Mouse (Mus musculus) testis, adult 2 months (tissue): ENCODE data around the gene Sbf1.

ENCODE experiments used
- CTCF ChIP-seq: fragments of 200-500 bp; IDR thresholded peaks from 2 replicates; pipeline ENCODE4 v1.5.1; 2012; ENCODE audit warnings: low read depth, mild to moderate bottlenecking, inconsistent platforms, low read length, moderate library complexity; ENCODE audit not compliant: control insufficient read depth, insufficient read depth, insufficient replicate concordance
- POLR2A ChIP-seq: fragments of 200-500 bp; IDR thresholded peaks from 2 replicates; pipeline ENCODE4 v1.6.1; 2012; ENCODE audit warnings: low read depth, mild to moderate bottlenecking, inconsistent platforms, low read length, moderate library complexity; ENCODE audit not compliant: control insufficient read depth

DNA sequence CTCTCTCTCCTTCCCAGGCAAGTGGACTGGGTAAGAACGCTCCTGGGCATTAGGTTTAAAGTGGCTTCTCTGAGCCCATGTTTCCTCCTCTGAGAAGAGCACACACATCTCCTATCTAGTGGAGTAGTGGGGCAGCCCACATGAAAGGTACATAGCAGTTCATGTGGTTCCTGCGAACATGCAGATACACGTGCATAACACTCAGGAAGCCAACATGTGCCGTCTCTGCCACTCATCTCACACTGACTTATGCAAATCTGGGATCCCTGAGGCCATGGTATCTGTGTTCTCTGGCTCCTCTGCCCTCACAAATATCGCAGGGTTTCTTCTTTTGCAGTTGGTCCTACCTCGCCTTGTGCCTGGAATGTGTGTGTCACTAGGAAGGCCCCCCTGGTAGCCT, 32.6 kb downstream of the Sbf1 start:
- no peak for TF ChIP-seq POLR2A
- TF ChIP-seq CTCF, result no peak
